Mouse (Mus musculus) liver, adult 2 months (tissue): ENCODE data around the gene Zfp652.

Source experiments
- CTCF ChIP-seq: fragments of 200-500 bp; IDR thresholded peaks from 2 replicates; pipeline ENCODE4 v1.5.1; 2011; ENCODE audit warnings: low read depth, low read length, control low read depth
- POLR2A ChIP-seq: fragments of 200-500 bp; IDR thresholded peaks from 2 replicates; pipeline ENCODE4 v1.6.1; 2011; ENCODE audit warnings: low read length, control low read depth; ENCODE audit not compliant: insufficient read depth; ENCODE audit errors: extremely low read depth

- TF ChIP-seq CTCF (no peak), POLR2A (no peak)
Measured at GRCm38 (mm10) chr11:95814101-95814500, 101.6 kb downstream of the Zfp652 start.
